Mouse (Mus musculus) limb, embryonic 11.5 days (tissue): ENCODE measurements around the gene Phc2. TPM values are rescaled to one million over a fixed set of nuclear protein-coding genes. Genes with fewer than 3 reads are reported as not detected.

Experiments
- ATAC-seq: fragments of 200-750 bp; cut with Nextera tagmentation; 2 replicates; pipeline ENCODE4 v1.8.0; 2017; ENCODE audit warnings: low read depth; ENCODE audit not compliant: insufficient number of reproducible peaks, low FRiP score, low TSS enrichment
- DNase-seq: peaks from one replicate; pipeline ENCODE4 v3.0.0-alpha.2; 2015; ENCODE audit warnings: low spot score
- H3K27ac ChIP-seq: fragments of 300-500 bp; sonication (generic); replicated peaks from 2 replicates; pipeline ENCODE4 v1.5.1; 2014; ENCODE audit warnings: low read depth, mild to moderate bottlenecking, low read length
- H3K27me3 ChIP-seq: fragments of 300-500 bp; sonication (generic); 2 replicates; pipeline ENCODE4 v1.6.1; 2014; ENCODE audit warnings: mild to moderate bottlenecking, low read length, mixed read lengths; ENCODE audit not compliant: control insufficient read depth, insufficient read depth
- H3K36me3 ChIP-seq: fragments of 300-500 bp; sonication (generic); 2 replicates; pipeline ENCODE4 v1.6.1; 2014; ENCODE audit warnings: mild to moderate bottlenecking, low read length, moderate library complexity, mixed read lengths; ENCODE audit not compliant: control insufficient read depth, insufficient read depth
- H3K4me1 ChIP-seq: fragments of 300-500 bp; sonication (generic); 2 replicates; pipeline ENCODE4 v1.6.1; 2014; ENCODE audit warnings: low read length, mixed read lengths; ENCODE audit not compliant: control insufficient read depth, insufficient read depth
- H3K4me2 ChIP-seq: fragments of 300-500 bp; sonication (generic); 2 replicates; pipeline ENCODE4 v1.6.1; 2014; ENCODE audit warnings: low read depth, mild to moderate bottlenecking, moderate library complexity; ENCODE audit not compliant: severe bottlenecking
- H3K4me3 ChIP-seq: fragments of 300-500 bp; sonication (generic); 2 replicates; pipeline ENCODE4 v1.5.1; 2014; ENCODE audit warnings: low read depth, low read length
- H3K9ac ChIP-seq: fragments of 300-500 bp; sonication (generic); 2 replicates; pipeline ENCODE4 v1.6.1; 2014; ENCODE audit warnings: mild to moderate bottlenecking, low read length
- H3K9me3 ChIP-seq: fragments of 300-500 bp; sonication (generic); 2 replicates; pipeline ENCODE4 v1.6.1; 2016; ENCODE audit warnings: low read length; ENCODE audit not compliant: control insufficient read depth
- WGBS: fragments of 180-500 bp; shearing (Covaris S2); extraction: QIAGEN DNeasy Blood & Tissue Kit; methylation state at CpG from one replicate; pipeline ENCODE4 v1.1.7; 2014; 5-methylcytosine and 5-hydroxymethylcytosine counted together
- polyA plus RNA-seq: library from polyadenylated mRNA; unstranded; fragments of >200 nt; fragmentation: Nextera tagmentation; extraction: Ambion mirVana; gene quantifications from 2 replicates; pipeline ENCODE4 v1.2.1, GENCODE M21; 2014

Phc2 gene
- polyA plus RNA-seq, 1 experiment from 2014 or later = 63.2 TPM

DNA sequence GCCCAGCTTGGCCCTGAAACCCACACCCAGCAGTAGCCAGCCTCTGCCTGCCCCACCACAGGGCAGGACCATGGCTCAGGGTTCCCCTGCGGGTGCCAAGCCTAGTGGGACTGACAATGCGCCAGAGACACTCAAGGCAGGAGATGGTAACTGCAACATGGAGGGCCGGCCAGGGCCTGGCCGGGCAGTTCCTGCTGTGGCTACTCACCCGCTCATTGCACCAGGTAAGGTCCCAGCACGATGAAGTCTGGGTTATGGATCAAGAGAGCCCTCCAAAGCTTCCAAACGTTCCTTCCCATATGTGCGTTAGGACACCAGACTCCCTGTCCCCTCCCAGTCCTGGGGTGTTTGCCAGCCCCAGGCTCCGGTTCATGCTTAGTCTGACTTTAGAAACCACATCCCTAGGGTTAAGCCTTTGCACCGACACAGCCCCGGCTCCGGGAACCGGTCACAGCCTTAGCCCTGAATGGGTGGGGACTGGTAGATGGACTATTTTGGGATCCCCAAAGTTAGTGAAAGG lies 57.7 kb downstream of the Phc2 start:
- no peaks in the 10 kb centered on the region for H3K9me3 ChIP-seq
- peaks cover 32% of the 10 kb centered on the region for H3K4me1 ChIP-seq
- no peak overlapping the region for H3K27ac ChIP-seq
- H3K36me3 ChIP-seq = no peaks in the 10 kb centered on the region; the same call in 1 of the 2 replicates
- no peaks in the 10 kb centered on the region for H3K27me3 ChIP-seq
- no peak overlapping the region for H3K4me3 ChIP-seq
- DNase-seq = no peak
- 0 out of 2 replicates have a peak overlapping the region, but pooled peaks have one; percentile 18 for H3K9ac ChIP-seq
- WGBS = 74% methylated on average over 13 of the region's 13 CpGs
- H3K4me2 ChIP-seq = peak overlapping the region; percentile 42; the same call in 1 of the 2 replicates
- ATAC-seq = no peak

DNA sequence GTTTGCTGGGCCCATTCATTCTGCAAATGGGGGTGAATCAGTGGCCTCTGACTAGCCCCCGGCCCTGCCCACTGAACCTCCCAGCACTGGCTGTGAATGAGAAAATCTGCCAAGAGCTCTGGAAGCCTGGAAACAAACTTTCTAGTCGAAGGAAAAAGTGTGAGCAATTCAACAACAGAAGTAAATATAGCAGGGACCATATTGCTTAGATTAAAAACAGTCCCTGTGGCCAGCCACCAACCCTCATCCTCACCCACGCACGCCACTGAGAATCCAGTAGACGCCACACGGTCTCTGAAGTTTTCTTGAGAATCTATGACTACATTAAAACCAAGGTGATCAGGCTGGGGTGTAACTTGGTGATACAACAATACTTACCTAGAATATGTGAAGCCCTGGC lies 58.4 kb downstream of the Phc2 start:
- H3K9me3 ChIP-seq = no peaks in the 10 kb centered on the region
- DNase-seq (no peak), ATAC-seq (no peak)
- H3K27me3 ChIP-seq = no peaks in the 10 kb centered on the region
- no peak overlapping the region for H3K9ac ChIP-seq
- H3K36me3 ChIP-seq = no peaks in the 10 kb centered on the region; the same call in 1 of the 2 replicates
- no peak overlapping the region for H3K27ac ChIP-seq
- no peak overlapping the region for H3K4me3 ChIP-seq
- WGBS = 80% methylated on average over 6 of the region's 6 CpGs
- peaks cover 37% of the 10 kb centered on the region for H3K4me1 ChIP-seq
- H3K4me2 ChIP-seq = no peak overlapping the region

DNA sequence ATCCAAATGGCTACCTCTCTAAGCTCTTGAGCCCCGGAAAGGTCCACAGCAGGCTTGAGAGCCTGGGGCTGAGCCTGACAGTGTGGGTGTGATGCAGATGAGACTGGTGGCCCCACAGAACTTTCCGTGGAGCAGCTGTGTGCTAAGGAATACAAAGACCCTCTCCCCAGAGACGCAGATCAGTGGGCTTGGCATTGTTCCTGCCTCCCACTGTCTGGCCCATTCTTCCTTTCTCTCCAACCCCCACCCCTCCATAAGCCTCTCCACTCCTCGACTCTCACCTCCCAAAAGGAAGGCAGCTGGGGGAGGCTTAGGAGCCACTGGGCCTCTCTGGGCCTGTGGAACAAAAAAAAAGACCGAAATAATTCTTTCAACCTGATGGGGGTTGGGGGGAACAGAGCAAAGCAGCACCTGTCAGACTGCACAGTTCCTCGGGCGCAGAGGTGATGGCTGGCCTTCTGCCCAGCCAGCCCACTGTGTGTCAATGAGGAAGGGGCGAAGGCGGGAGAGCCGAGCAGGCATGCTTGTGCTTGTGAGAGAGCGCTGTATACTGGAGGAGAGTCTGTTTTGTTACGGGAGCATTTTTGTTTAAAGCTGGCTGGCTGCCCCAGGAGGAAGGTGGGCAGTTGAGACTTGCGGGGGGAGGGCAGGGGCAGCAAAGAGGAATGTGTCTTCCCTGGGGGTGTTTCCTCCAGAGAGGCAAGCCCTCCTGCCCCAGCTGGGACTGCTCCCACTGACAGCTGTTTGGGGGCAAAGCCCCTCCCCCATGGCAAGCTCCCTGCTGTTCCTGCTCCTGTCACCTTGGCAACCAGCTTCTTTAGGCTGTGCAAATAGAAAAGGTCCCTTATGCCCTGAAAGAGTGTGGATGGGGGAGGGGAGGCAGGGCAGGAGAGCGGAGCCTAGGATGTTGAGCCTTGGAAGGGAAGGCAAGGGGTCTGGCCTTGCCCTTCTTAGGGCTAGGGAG lies 61.0 kb downstream of the Phc2 start:
- Histone ChIP-seq H3K4me2 (peak overlapping the region; percentile 34), H3K9ac (peak overlapping the region; percentile 40), H3K27ac (peak overlapping the region; percentile 93), H3K9me3 (no peaks in the 10 kb centered on the region), H3K27me3 (no peaks in the 10 kb centered on the region), H3K36me3 (no peaks in the 10 kb centered on the region), H3K4me3 (no peak overlapping the region), H3K4me1 (peaks cover 47% of the 10 kb centered on the region)
- ATAC-seq = peak; percentile 86
- 11% methylated on average over 14 of the region's 14 CpGs for WGBS
- peak; percentile 91 for DNase-seq

DNA sequence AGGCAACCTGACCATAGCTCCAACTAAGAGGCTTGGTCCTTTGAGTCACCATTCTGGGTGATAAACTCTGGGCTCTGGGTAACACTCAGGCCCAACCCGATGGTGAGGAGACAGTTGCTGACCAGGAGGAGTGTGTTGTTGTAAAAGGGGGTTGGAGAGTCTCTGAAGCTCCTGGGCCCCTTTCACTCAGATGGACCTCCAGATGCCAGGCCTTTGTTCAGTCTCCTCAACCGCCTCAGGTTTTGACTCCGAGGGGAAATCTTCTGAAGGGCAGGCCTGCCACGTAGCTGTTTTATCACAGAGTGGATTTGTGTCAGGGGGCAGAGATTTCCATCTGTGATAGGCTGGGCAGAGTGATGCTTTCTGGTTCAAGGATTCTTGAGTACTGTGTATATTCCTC lies 61.8 kb downstream of the Phc2 start:
- Histone ChIP-seq H3K27ac (peak overlapping the region; percentile 93), H3K36me3 (no peaks in the 10 kb centered on the region), H3K9ac (peak overlapping the region; percentile 40), H3K4me2 (peak overlapping the region; percentile 34), H3K27me3 (no peaks in the 10 kb centered on the region), H3K4me1 (peaks cover 50% of the 10 kb centered on the region), H3K4me3 (no peak overlapping the region), H3K9me3 (no peaks in the 10 kb centered on the region)
- WGBS = 16% methylated on average over 4 of the region's 4 CpGs
- no peak for ATAC-seq
- DNase-seq = no peak

DNA sequence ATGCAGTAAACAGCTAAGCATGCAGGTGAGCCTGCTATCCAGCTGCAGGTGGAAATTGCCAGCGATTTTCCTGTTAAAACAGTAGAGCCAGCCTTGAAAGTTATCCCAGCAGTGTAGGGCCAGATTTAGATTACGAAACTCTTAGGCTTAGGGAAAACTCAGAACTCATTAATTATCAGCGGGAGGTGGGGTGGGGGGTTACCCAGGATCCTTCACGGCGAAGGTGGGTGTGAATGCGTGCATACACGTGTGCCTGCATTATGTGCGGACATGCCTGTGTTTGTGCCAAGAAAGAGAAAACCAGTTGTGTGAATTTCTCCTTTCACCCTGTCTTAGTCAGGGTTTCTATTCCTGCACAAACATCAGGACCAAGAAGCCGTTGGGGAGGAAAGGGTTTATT lies 62.2 kb downstream of the Phc2 start:
- Histone ChIP-seq H3K36me3 (no peaks in the 10 kb centered on the region), H3K4me2 (no peak overlapping the region), H3K27me3 (no peaks in the 10 kb centered on the region), H3K4me1 (peaks cover 48% of the 10 kb centered on the region), H3K4me3 (no peak overlapping the region), H3K27ac (peak overlapping the region; percentile 93), H3K9me3 (no peaks in the 10 kb centered on the region), H3K9ac (no peak overlapping the region)
- DNase-seq = no peak
- WGBS = 54% methylated on average over 9 of the region's 9 CpGs
- ATAC-seq = no peak

DNA sequence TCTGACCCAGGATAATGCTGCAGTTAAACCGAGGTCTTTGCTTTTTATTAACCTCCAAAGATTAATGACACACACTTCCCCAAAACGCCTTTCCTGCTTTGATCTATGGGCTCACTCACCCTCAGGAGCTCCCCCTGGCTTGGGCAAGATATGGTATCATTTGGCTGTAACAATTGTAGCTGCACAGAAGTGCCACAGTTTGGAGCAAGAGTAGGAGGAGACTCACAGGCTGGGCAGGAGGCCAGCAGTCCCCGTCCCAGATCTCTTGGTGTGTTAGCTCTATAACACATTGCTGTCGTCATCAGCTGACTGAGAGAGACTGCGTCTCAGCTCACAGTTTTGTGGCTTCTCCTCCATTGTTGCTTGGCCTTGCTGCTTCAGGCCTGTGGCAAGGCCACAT lies 65.6 kb downstream of the Phc2 start:
- 26% methylated on average over 5 of the region's 5 CpGs for WGBS
- H3K9me3 ChIP-seq = no peaks in the 10 kb centered on the region
- 0 out of 2 replicates have a peak overlapping the region, but pooled peaks have one; percentile 30 for H3K27ac ChIP-seq
- no peak overlapping the region for H3K4me3 ChIP-seq
- H3K27me3 ChIP-seq = 0 out of 2 replicates have a peak, but pooled peaks cover 2% of the 10 kb centered on the region
- H3K9ac ChIP-seq = no peak overlapping the region
- H3K4me2 ChIP-seq = no peak overlapping the region
- no peak for ATAC-seq
- H3K36me3 ChIP-seq = no peaks in the 10 kb centered on the region
- peaks cover 39% of the 10 kb centered on the region for H3K4me1 ChIP-seq
- DNase-seq = no peak

DNA sequence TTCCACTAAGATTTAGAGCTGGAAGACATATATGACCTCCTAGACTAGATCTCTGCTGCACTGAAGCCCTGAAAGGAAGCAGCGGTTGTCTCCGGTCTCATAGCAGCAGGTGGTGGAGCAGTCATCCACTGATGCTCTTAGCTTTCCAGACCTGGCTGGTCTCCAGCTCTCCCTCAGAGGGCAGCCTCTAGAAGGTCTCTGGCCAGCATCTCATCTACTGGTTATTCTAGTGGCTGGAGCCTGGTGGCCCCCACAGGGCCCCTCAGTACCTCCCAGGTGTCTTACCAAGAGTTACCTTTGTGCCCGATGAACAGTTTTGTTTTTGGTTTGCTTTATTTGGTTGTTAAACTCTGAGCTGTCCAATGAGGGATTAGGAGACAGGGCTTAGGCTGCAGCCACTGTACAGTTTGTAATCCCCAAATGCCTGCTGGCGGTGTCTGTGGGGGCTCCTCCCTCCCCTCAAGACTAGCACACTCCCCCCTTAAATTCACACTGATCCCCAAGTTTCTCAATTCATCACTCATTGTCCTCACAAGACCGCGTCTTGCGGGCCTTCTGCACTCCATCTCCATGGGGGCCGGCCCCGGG lies 66.7 kb downstream of the Phc2 start:
- H3K27ac ChIP-seq = no peak overlapping the region
- DNase-seq (no peak), ATAC-seq (no peak)
- no peaks in the 10 kb centered on the region for H3K9me3 ChIP-seq
- no peak overlapping the region for H3K4me2 ChIP-seq
- H3K4me1 ChIP-seq = peaks cover 29% of the 10 kb centered on the region
- WGBS = 90% methylated on average over 9 of the region's 9 CpGs
- no peaks in the 10 kb centered on the region for H3K36me3 ChIP-seq
- no peak overlapping the region for H3K9ac ChIP-seq
- no peak overlapping the region for H3K4me3 ChIP-seq
- peaks cover 7% of the 10 kb centered on the region; the same call in 1 of the 2 replicates for H3K27me3 ChIP-seq

DNA sequence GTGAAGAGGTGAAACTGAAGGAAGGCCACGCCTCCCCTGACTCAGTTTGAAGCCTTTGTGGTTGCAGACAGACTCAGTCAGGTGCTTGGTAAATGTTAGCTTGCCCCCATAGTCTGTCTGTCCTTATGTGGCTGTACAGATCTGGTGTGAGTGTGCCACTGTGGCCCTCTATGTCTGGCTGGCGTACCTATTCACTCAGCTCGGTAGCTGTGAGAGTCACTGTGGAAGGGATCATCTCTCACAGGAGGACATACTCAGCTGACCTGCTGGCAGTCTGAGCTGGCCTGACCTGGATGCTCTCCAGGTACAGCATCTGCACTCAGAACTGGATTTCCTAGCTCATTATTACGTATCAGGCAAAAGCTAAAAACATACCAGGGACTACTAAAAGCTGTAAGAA lies 67.3 kb downstream of the Phc2 start:
- H3K36me3 ChIP-seq = no peaks in the 10 kb centered on the region

More for the DNA sequence above, 67.3 kb downstream of the Phc2 start:
- 92% methylated on average over 4 of the region's 4 CpGs for WGBS
- Histone ChIP-seq H3K9me3 (no peaks in the 10 kb centered on the region), H3K27me3 (peaks cover 7% of the 10 kb centered on the region; the same call in 1 of the 2 replicates), H3K9ac (no peak overlapping the region), H3K4me1 (peaks cover 24% of the 10 kb centered on the region), H3K27ac (no peak overlapping the region), H3K4me2 (no peak overlapping the region), H3K4me3 (no peak overlapping the region)
- ATAC-seq (no peak), DNase-seq (no peak)
